Mouse (Mus musculus) intestine, embryonic 14.5 days (tissue): ENCODE data around the gene Rbm6. TPM values are rescaled to one million over a fixed set of nuclear protein-coding genes. Genes with fewer than 3 reads are reported as not detected.

ENCODE experiments used
- polyA plus RNA-seq: library from polyadenylated mRNA; unstranded; fragments of >200 nt; fragmentation: Nextera tagmentation; extraction: Ambion mirVana; gene quantifications from 2 replicates; pipeline ENCODE4 v1.2.1, GENCODE M21; 2014

Rbm6 gene
- polyA plus RNA-seq, 1 experiment from 2014 or later, result 64.2 TPM

Other genes with a start within 250 kb of the Rbm6 start
- gene Gnai2, start 237.9 kb downstream of the Rbm6 start, polyA plus RNA-seq, result 336 and 349 TPM in 2 replicates
- gene Slc38a3, start 203.7 kb downstream of the Rbm6 start, polyA plus RNA-seq, result 2.2 and 9.3 TPM in 2 replicates
- 1.7 and 2.6 TPM in 2 replicates for gene Gnat1, start 193.5 kb downstream of the Rbm6 start, polyA plus RNA-seq
- gene Sema3f, start 162.8 kb downstream of the Rbm6 start, polyA plus RNA-seq, result 16.2 and 16.3 TPM in 2 replicates
- 156 and 174 TPM in 2 replicates for gene Rbm5, start 102.2 kb downstream of the Rbm6 start, polyA plus RNA-seq
- gene Mon1a, start 14.9 kb upstream of the Rbm6 start, polyA plus RNA-seq, result 17.2 and 21.7 TPM in 2 replicates
- gene Mst1r, start 33.6 kb upstream of the Rbm6 start, polyA plus RNA-seq, result 3.9 and 4.1 TPM in 2 replicates
- gene Actl11, start 55.2 kb upstream of the Rbm6 start, polyA plus RNA-seq, result not detected in 2 replicates
- gene Camkv, start 62.4 kb upstream of the Rbm6 start, polyA plus RNA-seq, result 1.7 and 1.9 TPM in 2 replicates
- gene Traip, start 76.9 kb upstream of the Rbm6 start, polyA plus RNA-seq, result 23.9 and 24.1 TPM in 2 replicates
- 48.0 and 51.1 TPM in 2 replicates for gene Uba7, start 102.3 kb upstream of the Rbm6 start, polyA plus RNA-seq
- gene Gm20661, start 109.8 kb upstream of the Rbm6 start, polyA plus RNA-seq, result 8.7 and 11.4 TPM in 2 replicates
- gene Inka1, start 112.6 kb upstream of the Rbm6 start, polyA plus RNA-seq, result 58.7 and 62.4 TPM in 2 replicates
- gene Cdhr4, start 119.3 kb upstream of the Rbm6 start, polyA plus RNA-seq, result 15.7 and 27.3 TPM in 2 replicates
- gene Gm20662, start 123.1 kb upstream of the Rbm6 start, polyA plus RNA-seq, result 0.42 and 0.90 TPM in 2 replicates
- 24.6 and 25.8 TPM in 2 replicates for gene Ip6k1, start 129.3 kb upstream of the Rbm6 start, polyA plus RNA-seq
- 29.1 and 33.5 TPM in 2 replicates for gene Gmppb, start 176.0 kb upstream of the Rbm6 start, polyA plus RNA-seq
- gene Amigo3, start 179.9 kb upstream of the Rbm6 start, polyA plus RNA-seq, result 2.5 and 2.7 TPM in 2 replicates
- 0.17 and 0.78 TPM in 2 replicates for gene Mst1, start 207.2 kb upstream of the Rbm6 start, polyA plus RNA-seq
- gene Rnf123, start 210.1 kb upstream of the Rbm6 start, polyA plus RNA-seq, result 30.7 and 33.2 TPM in 2 replicates
- 57.7 and 61.1 TPM in 2 replicates for gene Apeh, start 221.4 kb upstream of the Rbm6 start, polyA plus RNA-seq